Mouse (Mus musculus) small intestine, adult 2 months (tissue): ENCODE data around the gene Pias4.

Source experiments
- CTCF ChIP-seq: fragments of 200-500 bp; IDR thresholded peaks from 2 replicates; pipeline ENCODE4 v1.5.1; 2012; ENCODE audit warnings: low read depth, mild to moderate bottlenecking, control low read depth, inconsistent platforms, low read length, moderate library complexity, mixed read lengths; ENCODE audit not compliant: insufficient replicate concordance, insufficient read length; ENCODE audit errors: extremely low read depth
- POLR2A ChIP-seq: fragments of 200-500 bp; IDR thresholded peaks from 2 replicates; pipeline ENCODE4 v1.6.1; 2012; ENCODE audit warnings: low read depth, mild to moderate bottlenecking, control low read depth, inconsistent platforms, low read length, moderate library complexity

DNA sequence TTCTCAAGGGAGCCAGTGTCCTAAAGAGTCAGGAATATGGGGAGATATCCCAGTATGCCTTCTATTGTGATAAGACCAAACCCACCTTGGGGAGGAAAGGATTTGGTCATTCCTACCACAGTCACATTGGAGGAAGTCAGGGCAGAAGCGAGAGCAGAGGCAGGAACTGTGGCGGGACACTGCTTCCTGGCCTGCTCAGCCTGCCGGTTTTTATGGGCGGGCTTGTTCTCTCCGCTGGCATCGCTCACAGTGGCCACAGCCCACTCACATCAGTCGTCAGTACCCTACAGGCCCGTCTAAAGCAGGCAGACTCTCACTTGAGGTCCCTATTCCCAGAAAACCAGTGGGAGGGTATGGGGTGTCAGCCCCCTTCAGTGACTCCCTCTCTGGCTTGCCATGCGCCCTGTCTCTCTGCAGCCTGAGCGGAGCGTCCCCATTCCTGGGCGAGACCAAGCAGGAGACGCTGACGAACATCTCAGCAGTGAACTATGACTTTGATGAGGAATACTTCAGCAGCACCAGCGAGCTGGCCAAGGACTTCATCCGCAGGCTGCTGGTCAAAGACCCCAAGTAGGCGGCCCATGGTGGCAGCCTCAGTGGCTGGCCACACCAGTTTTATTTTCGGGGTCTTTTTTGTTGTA lies 23.7 kb upstream of the Pias4 start:
- TF ChIP-seq CTCF (no peak), POLR2A (no peak)
